Mouse (Mus musculus) heart, adult 10 weeks (tissue): ENCODE measurements around the gene Fxr1. TPM values are rescaled to one million over a fixed set of nuclear protein-coding genes. Genes with fewer than 3 reads are reported as not detected.

Experiments
- polyA plus RNA-seq: library from polyadenylated mRNA; stranded (reverse); fragments of 350-450 nt; fragmentation: Illumina TruSeq; extraction: RNeasy Lipid Tissue Mini Kit (QIAGEN cat#74804); gene quantifications from one replicate; pipeline ENCODE4 v1.2.3, GENCODE M21; 2014; ENCODE audit warnings: low read depth, low replicate concordance

Gene Fxr1
- polyA plus RNA-seq = 187 TPM

GRCm38 (mm10) chr3:34019540-34020381 is at the start of gene Fxr1:
Gene Fxr1 (plus strand): TSS chr3:34019943.

GRCm38 (mm10) chr3:34080900-34081662 is 61.3 kb downstream of the Fxr1 start, which contains the start of gene Dnajc19:
Gene Dnajc19 (minus strand): TSS chr3:34081321.

Other genes starting within 250 kb of the Fxr1 start
- gene Ttc14, start 220.1 kb upstream of the Fxr1 start, polyA plus RNA-seq = 23.2 TPM
- gene Ccdc39, start 175.6 kb upstream of the Fxr1 start, polyA plus RNA-seq = 1.4 TPM
- 134 TPM for gene Dnajc19, start 61.4 kb downstream of the Fxr1 start, polyA plus RNA-seq